Mouse (Mus musculus) intestine, embryonic 16.5 days (tissue): Measurements from ENCODE around the gene Fer1l4. TPM values are rescaled to one million over a fixed set of nuclear protein-coding genes. Genes with fewer than 3 reads are reported as not detected.
A peak's percentile ranks its signal among the peaks of the same experiment; 100 is the strongest.

Experiments
- ATAC-seq: fragments of 200-750 bp; cut with Nextera tagmentation; 2 replicates; pipeline ENCODE4 v1.8.0; 2017; ENCODE audit warnings: moderate TSS enrichment, moderate library complexity
- H3K27ac ChIP-seq: fragments of 300-500 bp; sonication (generic); 2 replicates; pipeline ENCODE4 v1.5.1; 2014; ENCODE audit warnings: mild to moderate bottlenecking, low read length
- H3K27me3 ChIP-seq: fragments of 300-500 bp; sonication (generic); replicated peaks from 2 replicates; pipeline ENCODE4 v1.6.1; 2014; ENCODE audit warnings: low read length, control low read depth, mixed read lengths; ENCODE audit not compliant: control insufficient read depth, insufficient read depth
- H3K36me3 ChIP-seq: fragments of 300-500 bp; sonication (generic); 2 replicates; pipeline ENCODE4 v1.6.1; 2014; ENCODE audit warnings: low read length, control low read depth; ENCODE audit not compliant: control insufficient read depth, insufficient read depth
- H3K4me1 ChIP-seq: fragments of 300-500 bp; sonication (generic); 2 replicates; pipeline ENCODE4 v1.6.1; 2014; ENCODE audit warnings: low read length, control low read depth, mixed read lengths; ENCODE audit not compliant: control insufficient read depth, insufficient read depth
- H3K4me2 ChIP-seq: fragments of 300-500 bp; sonication (generic); 2 replicates; pipeline ENCODE4 v1.6.1; 2014; ENCODE audit warnings: low read depth, low read length, control low read depth
- H3K4me3 ChIP-seq: fragments of 300-500 bp; sonication (generic); 2 replicates; pipeline ENCODE4 v1.5.1; 2014; ENCODE audit warnings: mild to moderate bottlenecking, low read length
- H3K9ac ChIP-seq: fragments of 300-500 bp; sonication (generic); 2 replicates; pipeline ENCODE4 v1.6.1; 2014; ENCODE audit warnings: low read depth, low read length
- H3K9me3 ChIP-seq: fragments of 300-500 bp; sonication (generic); 2 replicates; pipeline ENCODE4 v1.6.1; 2016; ENCODE audit warnings: low read length, control low read depth; ENCODE audit not compliant: control insufficient read depth
- WGBS: fragments of 180-500 bp; shearing (Covaris S2); extraction: QIAGEN DNeasy Blood & Tissue Kit; methylation state at CpG from one replicate; pipeline ENCODE4 v1.1.7; 2014; 5-methylcytosine and 5-hydroxymethylcytosine counted together
- polyA plus RNA-seq: library from polyadenylated mRNA; unstranded; fragments of >200 nt; fragmentation: Nextera tagmentation; extraction: Ambion mirVana; gene quantifications from 2 replicates; pipeline ENCODE4 v1.2.1, GENCODE M21; 2015

The Fer1l4 gene
- polyA plus RNA-seq, 1 experiment from 2014 or later = 0.06 TPM

GRCm38 (mm10) chr2:156025482-156025881 is 27.3 kb downstream of the Fer1l4 start:
- H3K4me3 ChIP-seq = no peak overlapping the region
- H3K4me2 ChIP-seq = no peak overlapping the region
- H3K27ac ChIP-seq = no peak overlapping the region
- no peaks in the 10 kb centered on the region for H3K4me1 ChIP-seq
- no peak overlapping the region for H3K9ac ChIP-seq
- no peaks in the 10 kb centered on the region for H3K27me3 ChIP-seq
- no peak for ATAC-seq
- H3K9me3 ChIP-seq = no peaks in the 10 kb centered on the region
- H3K36me3 ChIP-seq = no peaks in the 10 kb centered on the region

GRCm38 (mm10) chr2:156021765-156022164 is 31.0 kb downstream of the Fer1l4 start:
- ATAC-seq = no peak
- H3K36me3 ChIP-seq = peaks cover 14% of the 10 kb centered on the region
- no peaks in the 10 kb centered on the region for H3K27me3 ChIP-seq
- no peaks in the 10 kb centered on the region for H3K9me3 ChIP-seq
- no peak overlapping the region for H3K9ac ChIP-seq
- no peak overlapping the region for H3K4me3 ChIP-seq
- H3K4me2 ChIP-seq = no peak overlapping the region
- H3K4me1 ChIP-seq = no peaks in the 10 kb centered on the region; the same call in 1 of the 2 replicates
- 87% methylated on average over 2 of the region's 2 CpGs for WGBS
- no peak overlapping the region for H3K27ac ChIP-seq

GRCm38 (mm10) chr2:156021219-156021618 is 31.5 kb downstream of the Fer1l4 start:
- H3K9ac ChIP-seq = no peak overlapping the region
- no peak for ATAC-seq
- H3K27me3 ChIP-seq = no peaks in the 10 kb centered on the region
- no peak overlapping the region for H3K27ac ChIP-seq
- H3K4me3 ChIP-seq = no peak overlapping the region
- no peak overlapping the region for H3K4me2 ChIP-seq
- WGBS = 83% methylated on average over 8 of the region's 8 CpGs
- H3K36me3 ChIP-seq = peaks cover 18% of the 10 kb centered on the region
- no peaks in the 10 kb centered on the region; the same call in 1 of the 2 replicates for H3K4me1 ChIP-seq
- no peaks in the 10 kb centered on the region for H3K9me3 ChIP-seq

GRCm38 (mm10) chr2:156018106-156018505 is 34.6 kb downstream of the Fer1l4 start:
- H3K4me3 ChIP-seq = no peak overlapping the region
- WGBS = 80% methylated on average over 3 of the region's 3 CpGs
- ATAC-seq = no peak
- H3K4me1 ChIP-seq = no peaks in the 10 kb centered on the region; the same call in 1 of the 2 replicates
- H3K36me3 ChIP-seq = peaks cover 28% of the 10 kb centered on the region
- H3K9me3 ChIP-seq = no peaks in the 10 kb centered on the region
- H3K4me2 ChIP-seq = no peak overlapping the region
- H3K27ac ChIP-seq = no peak overlapping the region
- H3K27me3 ChIP-seq = no peaks in the 10 kb centered on the region
- H3K9ac ChIP-seq = no peak overlapping the region

- ATAC-seq = peak; percentile 100
- under 1% methylated on average over 42 of the region's 45 CpGs for WGBS
- Histone ChIP-seq H3K4me1 (peaks cover 7% of the 10 kb centered on the region; the same call in 1 of the 2 replicates), H3K4me2 (peak within 1 kb of the TSS; percentile 76), H3K27ac (peak within 1 kb of the TSS; percentile 73), H3K4me3 (peak within 1 kb of the TSS; percentile 79), H3K9ac (peak within 1 kb of the TSS; percentile 85), H3K27me3 (no peaks in the 10 kb centered on the region), H3K36me3 (peaks cover 8% of the 10 kb centered on the region), H3K9me3 (0 out of 2 replicates have a peak, but pooled peaks cover 3% of the 10 kb centered on the region)
Measured at GRCm38 (mm10) chr2:156007888-156008532, 44.7 kb downstream of the Fer1l4 start, which contains the start of the genes 6430550D23Rik and Ergic3. 6430550D23Rik (minus strand) TSS chr2:156007977. Ergic3 (plus strand) TSS chr2:156008045.

- 92% methylated on average over 4 of the region's 4 CpGs for WGBS
- H3K9me3 ChIP-seq = 0 out of 2 replicates have a peak, but pooled peaks cover 3% of the 10 kb centered on the region
- no peak for ATAC-seq
- H3K9ac ChIP-seq = no peak overlapping the region
- H3K27ac ChIP-seq = no peak overlapping the region
- H3K4me3 ChIP-seq = no peak overlapping the region
- peaks cover 7% of the 10 kb centered on the region; the same call in 1 of the 2 replicates for H3K4me1 ChIP-seq
- no peaks in the 10 kb centered on the region for H3K27me3 ChIP-seq
- peaks cover under 1% of the 10 kb centered on the region; the same call in 1 of the 2 replicates for H3K36me3 ChIP-seq
- H3K4me2 ChIP-seq = no peak overlapping the region
Measured at GRCm38 (mm10) chr2:156005393-156005792, 47.4 kb downstream of the Fer1l4 start.

- 0 out of 2 replicates have a peak overlapping the region, but pooled peaks have one; percentile 34 for H3K9ac ChIP-seq
- ATAC-seq = peak; percentile 94
- H3K9me3 ChIP-seq = no peaks in the 10 kb centered on the region
- H3K4me3 ChIP-seq = no peak overlapping the region
- H3K36me3 ChIP-seq = peaks cover 27% of the 10 kb centered on the region
- H3K27me3 ChIP-seq = no peaks in the 10 kb centered on the region
- peak overlapping the region; percentile 71 for H3K27ac ChIP-seq
- peaks cover 9% of the 10 kb centered on the region; the same call in 1 of the 2 replicates for H3K4me1 ChIP-seq
- WGBS = 73% methylated on average over 14 of the region's 14 CpGs
- no peak overlapping the region for H3K4me2 ChIP-seq
Measured at GRCm38 (mm10) chr2:155991863-155992321, 60.9 kb downstream of the Fer1l4 start.

GRCm38 (mm10) chr2:155991151-155991550 is 61.6 kb downstream of the Fer1l4 start:
- WGBS = 88% methylated on average over 10 of the region's 10 CpGs
- H3K27ac ChIP-seq = no peak overlapping the region
- peaks cover 9% of the 10 kb centered on the region; the same call in 1 of the 2 replicates for H3K4me1 ChIP-seq
- no peak overlapping the region for H3K4me3 ChIP-seq
- H3K9ac ChIP-seq = 0 out of 2 replicates have a peak overlapping the region, but pooled peaks have one; percentile 34
- H3K27me3 ChIP-seq = no peaks in the 10 kb centered on the region
- ATAC-seq = no peak
- H3K36me3 ChIP-seq = peaks cover 22% of the 10 kb centered on the region
- no peaks in the 10 kb centered on the region for H3K9me3 ChIP-seq
- H3K4me2 ChIP-seq = no peak overlapping the region

- 69% methylated on average over 4 of the region's 4 CpGs for WGBS
- Histone ChIP-seq H3K4me1 (peaks cover 9% of the 10 kb centered on the region; the same call in 1 of the 2 replicates), H3K9ac (no peak overlapping the region), H3K4me3 (no peak overlapping the region), H3K27me3 (no peaks in the 10 kb centered on the region), H3K27ac (no peak overlapping the region), H3K4me2 (no peak overlapping the region), H3K36me3 (peaks cover 26% of the 10 kb centered on the region), H3K9me3 (no peaks in the 10 kb centered on the region)
- peak; percentile 50; the same call in 1 of the 2 replicates for ATAC-seq
Measured at GRCm38 (mm10) chr2:155989085-155989484, 63.7 kb downstream of the Fer1l4 start.
